In the genomic region with DNA sequence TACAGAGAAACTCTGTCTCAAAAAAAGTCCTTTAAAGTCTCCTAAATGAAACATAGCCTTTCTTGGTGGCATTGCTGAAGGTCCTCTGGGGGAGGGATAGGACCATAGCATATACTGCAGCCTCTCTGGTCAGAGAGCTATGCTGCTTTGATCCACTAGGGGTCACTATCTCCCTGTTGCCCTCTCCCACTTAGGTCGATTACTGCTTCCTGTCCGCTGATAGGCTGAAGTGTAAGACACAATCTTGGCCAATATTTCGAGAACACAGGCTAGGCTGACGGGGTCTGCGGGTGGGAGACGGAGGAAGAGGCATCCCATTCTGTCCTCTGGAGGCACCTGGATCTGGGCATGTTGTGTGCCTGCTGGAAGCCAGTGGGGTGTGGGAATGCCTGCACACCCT, we compare ENCODE assay signal across 9 mouse cellular contexts. TPM values are rescaled to one million over a fixed set of nuclear protein-coding genes. Genes with fewer than 3 reads are reported as not detected.
DNase-seq lines count a peak whose midpoint lies in the region; TF ChIP-seq lines count a peak whose summit lies in the region.
"Had no signal": no experiment of that assay in that cellular context is flagged by ENCODE, and none has a peak within 500 bp of the region (broad histone marks: within the 10 kb centered on the region; RNA-seq: fewer than 3 reads in every experiment).

No protein-coding gene starts in this region.

- DNase-seq in lung, adult 2 months, result no peak
- DNase-seq in lung, postnatal 10 days, result no peak
- peak; percentile 86 for DNase-seq in ES-CJ7 (ENCODE audit: low read depth, low spot score)
- DNase-seq in brain, embryonic 14.5 days (ENCODE audit: low read depth), result no peak
- peak; percentile 54 for DNase-seq in retina, embryonic 14.5 days (ENCODE audit: low spot score)
- DNase-seq in adrenal gland, adult 18-20 months (ENCODE audit: low spot score in 2 of 2), result no peak
- no peak for DNase-seq in heart, adult 9 months (ENCODE audit: low spot score in 2 of 2)
- DNase-seq: cerebellum, postnatal 10 days; layer of hippocampus, postnatal 36 days had no signal

- no peak overlapping the region for H3K4me3 ChIP-seq in lung, adult 2 months (replicated peaks; ENCODE audit: extremely low read depth, low read depth, low read length)

- no peak for TF ChIP-seq POLR2A in lung, adult 2 months (IDR thresholded peaks at IDR 0.05; ENCODE audit: borderline replicate concordance, extremely low read depth, low read depth, low read length)
- TF ChIP-seq POLR2A in brain, embryonic 14.5 days (IDR thresholded peaks at IDR 0.05; ENCODE audit: borderline replicate concordance, extremely low read depth, insufficient read depth, insufficient read length, poor library complexity, severe bottlenecking), result no peak

- 34% methylated on average over 6 of the region's 6 CpGs for WGBS in lung, adult 2 months

- TF ChIP-seq CTCF in lung, adult 2 months (IDR thresholded peaks at IDR 0.05; ENCODE audit: insufficient read depth, low read length), result peak; percentile 69
- peak; percentile 53; the same call in 1 of the 2 replicates for TF ChIP-seq CTCF in brain, embryonic 14.5 days (IDR thresholded peaks at IDR 0.05; ENCODE audit: borderline replicate concordance, extremely low read depth, insufficient read depth, insufficient read length)

- H3K4me1 ChIP-seq in lung, adult 2 months (ENCODE audit: control insufficient read depth, insufficient read depth, low read length), result no peaks in the 10 kb centered on the region

RNA-seq across cellular contexts. Expression of a gene that starts 37.9 kb away (rescaled TPM):
- polyA plus RNA-seq in lung, adult 2 months (2012; rRNA removed), result 8.8 and 10.1 TPM in 2 replicates
- 1.5 and 1.7 TPM in 2 replicates for polyA plus RNA-seq in brain, embryonic 14.5 days (2012; rRNA removed)
- total RNA-seq in adrenal gland, adult 18-20 months (2021), result 1 to 10 TPM; 3.0 to 4.6 TPM

RNA-seq across cellular contexts. Expression of a gene that starts 52.5 kb away (rescaled TPM):
- polyA plus RNA-seq in lung, adult 2 months (2012; rRNA removed), result 7.6 and 8.0 TPM in 2 replicates
- polyA plus RNA-seq in brain, embryonic 14.5 days (2012; rRNA removed), result 13.6 and 16.6 TPM in 2 replicates
- total RNA-seq in adrenal gland, adult 18-20 months (2021), result 10 to 100 TPM; 62.7 to 76.0 TPM

Comparison
In these comparisons a context has a peak if more than half of its experiments do, and no peak if none do; other contexts are left out.
1. DNase-seq: peak in ES-CJ7 (single experiment) and retina, embryonic 14.5 days (single experiment); none in lung, adult 2 months (single experiment), lung, postnatal 10 days (single experiment), brain, embryonic 14.5 days (single experiment), adrenal gland, adult 18-20 months (0 of 2) and heart, adult 9 months (0 of 2).